Mouse (Mus musculus) lung, postnatal 0 days (tissue): ENCODE results near the gene Tmem231.

Experiments
- CTCF ChIP-seq: IDR thresholded peaks from 2 replicates; pipeline ENCODE4 v1.5.1; 2016; ENCODE audit warnings: antibody characterized with exemption, mild to moderate bottlenecking
- EP300 ChIP-seq: IDR thresholded peaks from 2 replicates; pipeline ENCODE4 v1.6.1; 2016; ENCODE audit warnings: antibody characterized with exemption, mild to moderate bottlenecking, control low read depth

DNA sequence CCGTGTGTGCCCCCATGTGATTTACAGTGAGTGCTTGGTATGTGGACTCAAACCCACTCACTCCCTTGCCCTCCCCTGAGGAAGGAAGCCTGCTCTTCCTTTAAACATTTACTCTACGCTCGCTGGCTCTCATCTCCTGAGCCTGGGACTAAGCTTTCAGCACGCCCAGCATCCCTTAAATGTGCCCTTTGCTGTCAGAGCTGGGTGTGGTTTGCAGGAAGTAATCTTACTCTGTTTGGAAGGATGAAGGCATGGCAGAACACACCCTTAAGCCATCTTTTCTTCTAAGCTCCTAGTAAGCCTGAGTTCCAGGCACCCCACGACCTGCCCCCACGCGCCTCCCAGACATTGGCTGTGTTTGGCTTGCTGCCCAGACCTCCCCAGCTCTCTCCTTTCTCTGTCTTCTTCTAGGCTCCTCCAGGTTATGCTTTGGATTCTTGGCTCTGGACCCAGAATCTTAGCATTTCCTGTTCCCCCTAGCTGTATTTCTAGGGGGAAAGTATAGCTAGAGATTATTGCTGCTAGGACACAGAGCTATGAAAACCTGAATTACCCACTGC is 45.5 kb downstream of the Tmem231 start:
- TF ChIP-seq EP300 = no peak
- no peak for TF ChIP-seq CTCF
